Mouse (Mus musculus) liver, postnatal 0 days (tissue): ENCODE data around the gene Arf4. TPM values are rescaled to one million over a fixed set of nuclear protein-coding genes. Genes with fewer than 3 reads are reported as not detected.

Source experiments
- ATAC-seq: fragments of 200-750 bp; cut with Nextera tagmentation; 2 replicates; pipeline ENCODE4 v1.8.0; 2017; ENCODE audit warnings: mild to moderate bottlenecking, moderate library complexity
- DNase-seq: peaks from one replicate; pipeline ENCODE4 v3.0.0-alpha.2; 2016
- H3K27ac ChIP-seq: fragments of 300-500 bp; sonication (generic); 2 replicates; pipeline ENCODE4 v1.5.1; 2014; ENCODE audit warnings: antibody characterized with exemption, moderate library complexity, mild to moderate bottlenecking, low read depth
- H3K27me3 ChIP-seq: fragments of 300-500 bp; sonication (generic); 2 replicates; pipeline ENCODE4 v1.6.1; 2014; ENCODE audit warnings: low read length, control low read depth, mixed read lengths; ENCODE audit not compliant: insufficient read depth
- H3K36me3 ChIP-seq: fragments of 300-500 bp; sonication (generic); replicated peaks from 2 replicates; pipeline ENCODE4 v1.6.1; 2014; ENCODE audit warnings: mild to moderate bottlenecking, control low read depth, low read length, moderate library complexity, mixed read lengths; ENCODE audit not compliant: insufficient read depth
- H3K4me1 ChIP-seq: fragments of 300-500 bp; sonication (generic); 2 replicates; pipeline ENCODE4 v1.6.1; 2014; ENCODE audit warnings: antibody characterized with exemption, mild to moderate bottlenecking, control low read depth; ENCODE audit not compliant: insufficient read depth
- H3K4me2 ChIP-seq: fragments of 300-500 bp; sonication (generic); 2 replicates; pipeline ENCODE4 v1.6.1; 2014; ENCODE audit warnings: low read depth, mild to moderate bottlenecking, low read length, moderate library complexity, mixed read lengths
- H3K4me3 ChIP-seq: fragments of 300-500 bp; sonication (generic); 2 replicates; pipeline ENCODE4 v1.5.1; 2014; ENCODE audit warnings: low read depth, low read length
- H3K9ac ChIP-seq: fragments of 300-500 bp; sonication (generic); replicated peaks from 2 replicates; pipeline ENCODE4 v1.6.1; 2014; ENCODE audit warnings: mild to moderate bottlenecking, moderate library complexity
- H3K9me3 ChIP-seq: fragments of 300-500 bp; sonication (generic); 2 replicates; pipeline ENCODE4 v1.6.1; 2016; ENCODE audit warnings: mild to moderate bottlenecking, control low read depth, low read length, mixed read lengths
- CTCF ChIP-seq: sonication (generic); IDR thresholded peaks from 2 replicates; pipeline ENCODE4 v1.5.1; 2016; ENCODE audit warnings: antibody characterized with exemption, low read depth
- EP300 ChIP-seq: IDR thresholded peaks from 2 replicates; pipeline ENCODE4 v1.6.1; 2016; ENCODE audit warnings: antibody characterized with exemption, low read depth, mild to moderate bottlenecking
- WGBS: fragments of 180-500 bp; shearing (Covaris S2); extraction: QIAGEN DNeasy Blood & Tissue Kit; methylation state at CpG from one replicate; pipeline ENCODE4 v1.1.7; 2014; ENCODE audit not compliant: insufficient replicate concordance; 5-methylcytosine and 5-hydroxymethylcytosine counted together
- polyA plus RNA-seq: library from polyadenylated mRNA; unstranded; fragments of >200 nt; fragmentation: Nextera tagmentation; extraction: Ambion mirVana; gene quantifications from 2 replicates; pipeline ENCODE4 v1.2.1, GENCODE M21; 2015

The Arf4 gene
- polyA plus RNA-seq, 1 experiment from 2014 or later, result 196 TPM

- Histone ChIP-seq H3K27me3 (no peaks in the 10 kb centered on the region), H3K9me3 (no peaks in the 10 kb centered on the region), H3K9ac (no peak overlapping the region), H3K4me3 (no peak overlapping the region), H3K27ac (no peak overlapping the region), H3K4me2 (no peak overlapping the region), H3K36me3 (peaks cover 72% of the 10 kb centered on the region), H3K4me1 (no peaks in the 10 kb centered on the region)
- ATAC-seq (no peak), DNase-seq (no peak)
- TF ChIP-seq CTCF, result no peak
- TF ChIP-seq EP300, result no peak
- WGBS, result 90% methylated on average over 1 of the region's 1 CpGs
These were observed 28.2 kb upstream of the Arf4 start for GRCm38 (mm10) chr14:26609674-26610073.

- no peaks in the 10 kb centered on the region for H3K4me1 ChIP-seq
- peaks cover 64% of the 10 kb centered on the region for H3K36me3 ChIP-seq
- H3K27me3 ChIP-seq, result no peaks in the 10 kb centered on the region
- ATAC-seq (no peak), DNase-seq (no peak)
- no peaks in the 10 kb centered on the region for H3K9me3 ChIP-seq
- no peak overlapping the region for H3K4me2 ChIP-seq
- 53% methylated on average over 4 of the region's 4 CpGs for WGBS
- no peak overlapping the region for H3K9ac ChIP-seq
- no peak overlapping the region for H3K27ac ChIP-seq
- H3K4me3 ChIP-seq, result no peak overlapping the region
- TF ChIP-seq EP300 (no peak), CTCF (no peak)
These were observed 27.2 kb upstream of the Arf4 start for GRCm38 (mm10) chr14:26610689-26611088.

- no peak for TF ChIP-seq CTCF
- TF ChIP-seq EP300, result no peak
- no peak for DNase-seq
- Histone ChIP-seq H3K27me3 (no peaks in the 10 kb centered on the region), H3K4me2 (no peak overlapping the region), H3K36me3 (peaks cover 65% of the 10 kb centered on the region), H3K9me3 (no peaks in the 10 kb centered on the region), H3K9ac (no peak overlapping the region), H3K27ac (no peak overlapping the region), H3K4me1 (no peaks in the 10 kb centered on the region), H3K4me3 (no peak overlapping the region)
- WGBS, result 76% methylated on average over 4 of the region's 4 CpGs
- ATAC-seq, result no peak
These were observed 12.6 kb upstream of the Arf4 start for GRCm38 (mm10) chr14:26625301-26625700.

- Histone ChIP-seq H3K27me3 (no peaks in the 10 kb centered on the region), H3K9ac (no peak overlapping the region), H3K4me1 (no peaks in the 10 kb centered on the region), H3K36me3 (peaks cover 60% of the 10 kb centered on the region), H3K4me3 (no peak overlapping the region), H3K4me2 (peak overlapping the region; percentile 35), H3K27ac (peak overlapping the region; percentile 4; the same call in 1 of the 2 replicates), H3K9me3 (no peaks in the 10 kb centered on the region)
- WGBS, result 52% methylated on average over 5 of the region's 5 CpGs
- TF ChIP-seq EP300 (no peak), CTCF (no peak)
- DNase-seq (no peak), ATAC-seq (no peak)
These were observed 11.2 kb upstream of the Arf4 start for GRCm38 (mm10) chr14:26626605-26627140.

- peak overlapping the region; percentile 80 for H3K27ac ChIP-seq
- peaks cover 4% of the 10 kb centered on the region; the same call in 1 of the 2 replicates for H3K36me3 ChIP-seq
- no peaks in the 10 kb centered on the region for H3K27me3 ChIP-seq
- H3K4me1 ChIP-seq, result peaks cover 18% of the 10 kb centered on the region
- H3K4me3 ChIP-seq, result peak overlapping the region; percentile 98
- 22% methylated on average over 17 of the region's 17 CpGs for WGBS
- peak overlapping the region; percentile 70 for H3K4me2 ChIP-seq
- TF ChIP-seq CTCF (no peak), EP300 (peak; percentile 57; the same call in 1 of the 2 replicates)
- H3K9me3 ChIP-seq, result no peaks in the 10 kb centered on the region
- DNase-seq (no peak), ATAC-seq (no peak)
- H3K9ac ChIP-seq, result peak overlapping the region; percentile 44
These were observed 636 bp upstream of the Arf4 start for GRCm38 (mm10) chr14:26637025-26637850.

GRCm38 (mm10) chr14:26638708-26639084 lies 822 bp downstream of the Arf4 start:
- DNase-seq (peak; percentile 74), ATAC-seq (peak; percentile 18)
- Histone ChIP-seq H3K27me3 (no peaks in the 10 kb centered on the region), H3K36me3 (no peaks in the 10 kb centered on the region), H3K9me3 (no peaks in the 10 kb centered on the region), H3K4me1 (peaks cover 21% of the 10 kb centered on the region), H3K4me3 (peak overlapping the region; percentile 98), H3K4me2 (peak overlapping the region; percentile 79), H3K9ac (peak overlapping the region; percentile 97), H3K27ac (peak overlapping the region; percentile 99)
- 0 out of 2 replicates have a peak, but pooled peaks have one; percentile 6 for TF ChIP-seq CTCF
- no peak for TF ChIP-seq EP300
- WGBS, result 1% methylated on average over 16 of the region's 16 CpGs
